Mouse (Mus musculus) C2C12 (cell line): ENCODE results near the gene Actr1a. TPM values are rescaled to one million over a fixed set of nuclear protein-coding genes. Genes with fewer than 3 reads are reported as not detected.

Experiments used
- H3K27me3 ChIP-seq: one replicate; pipeline ENCODE4 v1.6.1; 2011; ENCODE audit not compliant: control insufficient read depth, insufficient read depth, insufficient read length
- H3K36me3 ChIP-seq: one replicate; pipeline ENCODE4 v1.6.1; 2011; ENCODE audit not compliant: control insufficient read depth, insufficient read depth
- H3K4me3 ChIP-seq: one replicate; pipeline ENCODE4 v1.5.1; 2011; ENCODE audit warnings: mild to moderate bottlenecking, control low read depth; ENCODE audit not compliant: poor library complexity, insufficient read depth, severe bottlenecking
- H3K79me2 ChIP-seq: one replicate; pipeline ENCODE4 v1.6.1; 2011; ENCODE audit not compliant: control insufficient read depth, insufficient read depth
- H3K79me3 ChIP-seq: one replicate; pipeline ENCODE4 v1.6.1; 2011; ENCODE audit warnings: low read depth, control low read depth
- H3ac ChIP-seq: one replicate; pipeline ENCODE3; 2011; ENCODE audit warnings: low read depth; ENCODE audit not compliant: control insufficient read depth, insufficient read length
- CEBPB ChIP-seq: IDR thresholded peaks from one replicate; pipeline ENCODE4 v1.6.1; 2011; ENCODE audit warnings: low read depth, mild to moderate bottlenecking, control low read depth, moderate library complexity
- CTCF ChIP-seq: IDR thresholded peaks from one replicate; pipeline ENCODE4 v1.5.1; 2011; ENCODE audit not compliant: control insufficient read depth, insufficient read depth, insufficient read length
- FOSL1 ChIP-seq: IDR thresholded peaks from one replicate; pipeline ENCODE4 v1.8.0; 2011; ENCODE audit warnings: mild to moderate bottlenecking, low read length; ENCODE audit not compliant: poor library complexity, insufficient read depth, severe bottlenecking
- MAX ChIP-seq: IDR thresholded peaks from one replicate; pipeline ENCODE4 v1.6.1; 2011; ENCODE audit warnings: mild to moderate bottlenecking, control low read depth
- MYOD1 ChIP-seq: IDR thresholded peaks from one replicate; pipeline ENCODE4 v1.6.1; 2011; ENCODE audit warnings: low read depth; ENCODE audit not compliant: control insufficient read depth, insufficient read length
- MYOG ChIP-seq: IDR thresholded peaks from one replicate; pipeline ENCODE4 v1.6.1; 2011; ENCODE audit not compliant: control insufficient read depth, insufficient read length; ENCODE audit errors: extremely low read depth
- USF1 ChIP-seq: IDR thresholded peaks from one replicate; pipeline ENCODE4 v1.6.1; 2011; ENCODE audit warnings: low read depth, mild to moderate bottlenecking, control low read depth, moderate library complexity
- long read RNA-seq, 2 experiments: library from polyadenylated mRNA; unstranded; transcript quantifications; one replicate each; pipeline ENCODE4 v2.0.0; 2019 to 2020
- polyA plus RNA-seq: library from polyadenylated mRNA; unstranded; fragments of >200 nt; fragmentation: generic; extraction: Trizol; gene quantifications from one replicate; pipeline ENCODE4 v1.2.1, GENCODE M21; 2012; ENCODE audit warnings: missing spikeins

Gene Actr1a
- polyA plus RNA-seq = 149 TPM
- long read RNA-seq, experiment 1, transcript Actr1a-201 (11 exons, 2,757 nt) = major isoform, 93 of 129 reads
- long read RNA-seq, experiment 1, partial matches to known transcripts = 25 of 129 reads
- long read RNA-seq, experiment 1, other reads (novel, unspliced or antisense) = 7 of 129 reads
- long read RNA-seq, experiment 2, transcript Actr1a-201 (11 exons, 2,757 nt) = major isoform, 1,555 of 1,627 reads
- long read RNA-seq, experiment 2, partial matches to known transcripts = 25 of 1,627 reads
- long read RNA-seq, experiment 2, other reads (novel, unspliced or antisense) = 45 of 1,627 reads

DNA sequence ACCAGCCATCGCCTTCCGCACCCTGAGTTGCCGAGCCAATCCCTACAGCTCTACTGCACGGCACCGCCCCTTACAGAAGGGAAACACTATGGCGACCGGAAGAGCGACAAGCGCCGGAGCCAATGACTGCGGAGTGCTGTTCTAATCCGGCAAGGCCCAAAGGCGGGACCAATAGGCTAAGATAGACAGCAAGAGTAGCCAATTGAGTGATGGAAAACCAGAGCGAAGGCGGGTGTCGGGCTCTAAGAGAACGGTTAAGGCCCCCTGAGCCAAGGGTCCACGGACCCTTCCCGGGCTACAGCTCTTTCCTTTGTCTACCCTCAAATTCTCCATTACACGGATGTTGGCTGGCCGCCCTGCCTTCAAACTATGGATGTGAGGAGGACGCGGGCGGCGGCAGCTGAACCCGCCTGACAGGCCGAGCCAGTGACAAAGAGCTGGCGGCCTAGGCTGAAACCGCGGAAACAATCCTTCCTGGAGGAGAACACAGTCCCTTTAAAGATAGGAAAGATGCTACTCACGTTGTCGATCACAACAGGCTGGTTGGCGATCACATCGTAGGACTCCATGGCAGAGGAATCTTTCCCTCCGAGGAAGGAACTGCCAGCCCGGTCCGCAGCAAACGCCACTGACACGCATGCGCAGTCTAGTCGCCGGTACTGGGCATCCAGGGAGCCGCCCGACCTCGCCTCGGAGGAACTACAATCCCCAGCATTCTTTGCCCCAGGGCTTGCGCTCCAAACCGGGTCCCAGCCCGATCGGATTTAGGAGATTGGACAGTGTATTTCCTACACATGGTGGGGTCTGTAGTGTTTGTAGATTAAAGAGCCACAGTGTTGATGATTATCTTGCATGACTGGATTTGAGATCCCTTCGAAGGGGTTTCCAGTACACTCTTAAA, at the start of gene Actr1a:
TSS of gene Actr1a (minus strand) at position 640 of the 901 bp plus-strand sequence.
- Histone ChIP-seq H3K4me3 (peak within 1 kb of the TSS; percentile 72), H3K36me3 (peaks cover 7% of the 10 kb centered on the region), H3K79me2 (peaks cover 80% of the 10 kb centered on the region), H3ac (peak within 1 kb of the TSS; percentile 89), H3K27me3 (no peaks in the 10 kb centered on the region), H3K79me3 (peaks cover 65% of the 10 kb centered on the region)
- TF ChIP-seq MYOG = no peak
- TF ChIP-seq MAX = peak; percentile 18
- no peak for TF ChIP-seq CEBPB
- no peak for TF ChIP-seq MYOD1

DNA sequence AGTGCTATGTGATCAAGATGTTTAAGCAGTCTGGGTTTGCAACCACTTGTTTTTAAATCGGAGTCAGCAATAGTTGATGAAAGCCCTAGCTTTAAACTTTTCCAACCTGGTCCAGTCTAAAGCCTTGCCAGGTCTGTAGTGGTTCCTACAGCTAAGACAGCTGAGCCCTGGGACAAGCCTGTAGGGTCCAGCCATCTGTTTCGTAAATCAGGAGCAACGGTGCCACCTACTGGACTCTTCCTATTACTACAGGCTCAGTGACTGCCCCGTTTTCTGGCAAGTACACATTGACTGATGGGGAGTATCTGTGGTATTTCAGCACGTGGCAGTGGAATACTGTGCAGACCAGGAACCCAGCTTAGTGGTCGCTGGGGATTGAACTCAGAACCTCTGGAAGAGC, 48.7 kb upstream of the Actr1a start:
- H3K4me3 ChIP-seq = no peak overlapping the region
- H3K36me3 ChIP-seq = no peaks in the 10 kb centered on the region
- H3K79me2 ChIP-seq = peaks cover 43% of the 10 kb centered on the region
- no peaks in the 10 kb centered on the region for H3K79me3 ChIP-seq
- H3ac ChIP-seq = no peak overlapping the region
- no peaks in the 10 kb centered on the region for H3K27me3 ChIP-seq
- TF ChIP-seq CTCF = peak; percentile 67
- TF ChIP-seq MYOG = no peak
- no peak for TF ChIP-seq MAX
- peak; percentile 15 for TF ChIP-seq USF1
- TF ChIP-seq FOSL1 = no peak
- TF ChIP-seq CEBPB = no peak
- no peak for TF ChIP-seq MYOD1

DNA sequence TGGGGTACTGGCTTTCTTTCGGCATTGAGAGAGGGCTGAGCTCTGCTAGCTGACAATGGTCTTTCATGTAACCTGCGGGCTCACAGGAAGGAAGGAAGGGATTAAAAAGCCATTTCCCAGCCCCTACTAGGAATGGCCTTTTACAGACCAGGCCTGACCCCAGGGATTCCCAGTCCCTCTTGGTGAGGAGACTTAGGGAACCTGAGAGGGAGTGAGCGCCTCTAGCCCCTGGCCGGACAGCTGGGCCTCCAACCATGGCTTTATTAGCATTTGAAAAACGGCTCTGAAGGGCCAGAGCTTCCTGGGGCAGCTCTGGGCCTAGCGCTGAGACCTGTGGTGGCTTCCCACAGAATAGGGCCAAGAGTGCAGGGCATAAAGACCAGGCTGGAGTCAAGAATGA, 48.0 kb upstream of the Actr1a start:
- H3K4me3 ChIP-seq = no peak overlapping the region
- no peak for TF ChIP-seq USF1
- no peak for TF ChIP-seq CTCF
- no peak for TF ChIP-seq MYOG
- TF ChIP-seq MYOD1 = no peak
- no peak for TF ChIP-seq FOSL1
- TF ChIP-seq CEBPB = no peak
- TF ChIP-seq MAX = no peak
- no peaks in the 10 kb centered on the region for H3K36me3 ChIP-seq
- H3K79me3 ChIP-seq = no peaks in the 10 kb centered on the region
- peaks cover 36% of the 10 kb centered on the region for H3K79me2 ChIP-seq
- no peaks in the 10 kb centered on the region for H3K27me3 ChIP-seq
- no peak overlapping the region for H3ac ChIP-seq

DNA sequence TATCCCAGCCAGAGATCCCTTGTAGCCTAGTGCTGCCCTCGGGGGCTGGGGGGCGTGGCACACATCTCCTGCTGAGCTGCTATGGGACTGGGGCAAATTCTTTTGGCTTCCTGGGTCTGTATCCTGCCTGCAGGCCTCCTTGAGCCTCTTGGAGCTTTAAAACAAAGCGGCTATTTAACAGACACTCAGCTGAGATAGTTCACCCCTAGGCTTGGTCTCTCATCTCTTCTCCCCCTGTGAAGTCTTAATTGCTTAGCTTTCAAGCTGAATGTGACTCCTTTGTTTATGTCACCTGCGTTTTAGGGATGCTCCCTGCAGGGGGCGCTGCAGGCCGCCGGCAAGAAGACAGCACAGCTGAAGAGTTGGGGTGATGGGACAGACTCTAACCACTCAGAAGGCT, 39.9 kb upstream of the Actr1a start:
- H3ac ChIP-seq = no peak overlapping the region
- H3K27me3 ChIP-seq = no peaks in the 10 kb centered on the region
- H3K79me3 ChIP-seq = peaks cover 4% of the 10 kb centered on the region
- H3K36me3 ChIP-seq = no peaks in the 10 kb centered on the region
- H3K4me3 ChIP-seq = no peak overlapping the region
- H3K79me2 ChIP-seq = peaks cover 13% of the 10 kb centered on the region
- TF ChIP-seq MYOD1 (no peak), MYOG (no peak), MAX (no peak), CEBPB (no peak), FOSL1 (no peak), CTCF (peak; percentile 23)

DNA sequence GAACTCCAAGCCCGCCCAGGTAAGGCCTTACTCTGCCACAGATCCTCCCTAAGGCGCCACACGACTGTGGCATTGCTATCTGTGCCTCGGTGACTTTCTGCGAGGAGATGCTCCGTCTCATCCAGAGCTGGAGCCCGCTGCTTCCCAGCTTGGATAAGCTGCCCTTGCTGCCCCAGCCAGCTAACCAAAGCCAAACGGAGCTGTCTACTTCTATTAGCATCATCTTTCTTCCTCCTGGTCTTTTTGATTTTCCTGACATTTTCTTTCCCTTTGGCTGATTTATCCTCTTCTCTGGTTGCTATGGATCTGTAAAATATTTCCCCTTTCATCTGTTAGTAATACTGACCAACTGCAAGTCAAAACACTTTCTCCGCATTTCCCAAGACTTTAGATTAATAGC, 39.0 kb upstream of the Actr1a start:
- peaks cover 13% of the 10 kb centered on the region for H3K79me2 ChIP-seq
- H3K27me3 ChIP-seq = no peaks in the 10 kb centered on the region
- TF ChIP-seq CEBPB (no peak), USF1 (no peak), FOSL1 (no peak), MAX (no peak), MYOD1 (no peak), MYOG (no peak), CTCF (no peak)
- H3K4me3 ChIP-seq = no peak overlapping the region
- peaks cover 6% of the 10 kb centered on the region for H3K79me3 ChIP-seq
- H3K36me3 ChIP-seq = no peaks in the 10 kb centered on the region
- no peak overlapping the region for H3ac ChIP-seq
